Mouse (Mus musculus) CH12.LX (cell line): ENCODE results near the gene Cdh6. TPM values are rescaled to one million over a fixed set of nuclear protein-coding genes. Genes with fewer than 3 reads are reported as not detected.

Experiments used
- DNase-seq: peaks from one replicate; pipeline ENCODE4 v3.0.0-alpha.2; 2013; ENCODE audit errors: extremely low read depth
- H3K27ac ChIP-seq: 2 replicates; pipeline ENCODE4 v1.5.1; 2012; ENCODE audit warnings: low read depth, mild to moderate bottlenecking, control low read depth, moderate library complexity; ENCODE audit not compliant: insufficient read depth
- H3K27me3 ChIP-seq: replicated peaks from 2 replicates; pipeline ENCODE3; 2012; ENCODE audit warnings: inconsistent platforms
- H3K36me3 ChIP-seq, 2 experiments: replicated peaks in 1 of 2; 2 replicates each; pipeline versions ENCODE3 to v1.6.1; 2012; ENCODE audit warnings: inconsistent platforms in 1 of 2, low read length in 1 of 2, mild to moderate bottlenecking in 1 of 2, mixed read lengths in 1 of 2, moderate library complexity in 1 of 2; ENCODE audit not compliant: control insufficient read depth in 1 of 2, insufficient read depth in 1 of 2
- H3K4me1 ChIP-seq, 2 experiments: 2 replicates each; pipeline ENCODE4 v1.6.1; 2012; ENCODE audit warnings: inconsistent platforms in 1 of 2, moderate library complexity in 1 of 2; ENCODE audit not compliant: insufficient read depth in 2 of 2, control insufficient read depth in 1 of 2
- H3K4me2 ChIP-seq: 2 replicates; pipeline ENCODE4 v1.6.1; 2012; ENCODE audit warnings: low read depth, mild to moderate bottlenecking, control low read depth; ENCODE audit not compliant: poor library complexity, insufficient read depth, severe bottlenecking
- H3K4me3 ChIP-seq, 3 experiments: fragments of 150-350 bp in 1 of 3; sonication (generic) in 1 of 3; replicated peaks in 1 of 3; 2 replicates each; pipeline versions ENCODE3 to v1.5.1; 2011 to 2012; ENCODE audit warnings: low read depth in 2 of 3, low read length in 2 of 3, mild to moderate bottlenecking in 2 of 3, moderate library complexity in 2 of 3, control low read depth in 1 of 3, improper control_type of control experiment in 1 of 3, inconsistent platforms in 1 of 3, mixed read lengths in 1 of 3; ENCODE audit not compliant: poor library complexity in 1 of 3
- H3K79me2 ChIP-seq: replicated peaks from 2 replicates; pipeline ENCODE4 v1.6.1; 2012; ENCODE audit warnings: mild to moderate bottlenecking, moderate library complexity; ENCODE audit not compliant: control insufficient read depth, poor library complexity, insufficient read depth, severe bottlenecking; ENCODE audit errors: extremely low read depth
- H3K9ac ChIP-seq: 2 replicates; pipeline ENCODE4 v1.6.1; 2012; ENCODE audit warnings: low read depth, mild to moderate bottlenecking, control low read depth, moderate library complexity; ENCODE audit not compliant: insufficient read depth
- H3K9me3 ChIP-seq: replicated peaks from 2 replicates; pipeline ENCODE3; 2012; ENCODE audit warnings: low read length, inconsistent platforms, mixed read lengths
- CHD1 ChIP-seq: IDR thresholded peaks from 2 replicates; pipeline ENCODE4 v1.6.1; 2012; ENCODE audit warnings: low read depth, low read length, improper control_type of control experiment, inconsistent platforms
- JUND ChIP-seq: conservative IDR thresholded peaks from 2 replicates; pipeline ENCODE4 v1.6.1; 2011; ENCODE audit warnings: low read depth, low read length, improper control_type of control experiment
- MAFK ChIP-seq: IDR thresholded peaks from 2 replicates; pipeline ENCODE4 v1.6.1; 2011; ENCODE audit warnings: low read length, improper control_type of control experiment; ENCODE audit not compliant: insufficient replicate concordance
- MAX ChIP-seq: IDR thresholded peaks from 2 replicates; pipeline ENCODE4 v1.6.1; 2011; ENCODE audit warnings: low read length, improper control_type of control experiment
- MEF2A ChIP-seq: IDR thresholded peaks from 2 replicates; pipeline ENCODE4 v1.6.1; 2014; ENCODE audit warnings: low read depth, mild to moderate bottlenecking, inconsistent platforms, low read length, improper control_type of control experiment, borderline replicate concordance
- MYC ChIP-seq: IDR thresholded peaks from 2 replicates; pipeline ENCODE4 v1.6.1; 2011; ENCODE audit warnings: low read depth, mild to moderate bottlenecking, improper control_type of control experiment, low read length
- NRF1 ChIP-seq: IDR thresholded peaks from 2 replicates; pipeline ENCODE4 v1.6.1; 2014; ENCODE audit warnings: low read depth, mild to moderate bottlenecking, inconsistent platforms, low read length, improper control_type of control experiment, moderate library complexity
- PAX5 ChIP-seq: IDR thresholded peaks from 2 replicates; pipeline ENCODE4 v1.6.1; 2012; ENCODE audit warnings: low read length, inconsistent platforms, mixed read lengths
- RAD21 ChIP-seq: IDR thresholded peaks from 2 replicates; pipeline ENCODE4 v1.6.1; 2011; ENCODE audit warnings: low read depth, mild to moderate bottlenecking, low read length, improper control_type of control experiment, moderate library complexity
- RCOR1 ChIP-seq: conservative IDR thresholded peaks from 2 replicates; pipeline ENCODE4 v1.6.1; 2012; ENCODE audit warnings: low read depth, mild to moderate bottlenecking, inconsistent platforms, low read length, improper control_type of control experiment
- SIN3A ChIP-seq: IDR thresholded peaks from 2 replicates; pipeline ENCODE4 v1.6.1; 2012; ENCODE audit warnings: low read length, improper control_type of control experiment, inconsistent platforms
- ZNF384 ChIP-seq: IDR thresholded peaks from 2 replicates; pipeline ENCODE4 v1.6.1; 2012; ENCODE audit warnings: low read depth, low read length, improper control_type of control experiment, inconsistent platforms
- dilution Hi-C: fragments of 300-500 bp; cut with MboI; formaldehyde crosslinking; loops from 2 replicates; pipeline ENCODE4 v1.14.3; 2020; ENCODE audit warnings: low sequenced_read_pairs; ENCODE audit not compliant: extremely low pct_unique_long_range_greater_than_20kb, extremely low pct_ligation_motif_present
- in situ Hi-C: fragments of 300-500 bp; cut with MboI; formaldehyde crosslinking; loops from 3 replicates; pipeline ENCODE4 v1.14.3; 2019; ENCODE audit warnings: low sequenced_read_pairs, low pct_ligation_motif_present, low pct_unique_long_range_greater_than_20kb, mixed read lengths
- polyA plus RNA-seq: library from polyadenylated mRNA; unstranded; fragments of >175 nt; gene quantifications from 2 replicates; pipeline ENCODE4 v1.2.1, GENCODE M21; 2012; ENCODE audit warnings: low read depth; ENCODE audit not compliant: insufficient read length
- total RNA-seq, 2 experiments: library from RNA; depleted of rRNA; stranded (reverse); fragments of 300-350 nt in 1 of 2; fragments of >200 nt in 1 of 2; gene quantifications; 2 replicates each; pipeline ENCODE4 v1.2.3; 2012 to 2014

The Cdh6 gene
- total and polyA plus RNA-seq, 3 experiments, result under 0.01 to 0.13 TPM; not detected in 1

DNA sequence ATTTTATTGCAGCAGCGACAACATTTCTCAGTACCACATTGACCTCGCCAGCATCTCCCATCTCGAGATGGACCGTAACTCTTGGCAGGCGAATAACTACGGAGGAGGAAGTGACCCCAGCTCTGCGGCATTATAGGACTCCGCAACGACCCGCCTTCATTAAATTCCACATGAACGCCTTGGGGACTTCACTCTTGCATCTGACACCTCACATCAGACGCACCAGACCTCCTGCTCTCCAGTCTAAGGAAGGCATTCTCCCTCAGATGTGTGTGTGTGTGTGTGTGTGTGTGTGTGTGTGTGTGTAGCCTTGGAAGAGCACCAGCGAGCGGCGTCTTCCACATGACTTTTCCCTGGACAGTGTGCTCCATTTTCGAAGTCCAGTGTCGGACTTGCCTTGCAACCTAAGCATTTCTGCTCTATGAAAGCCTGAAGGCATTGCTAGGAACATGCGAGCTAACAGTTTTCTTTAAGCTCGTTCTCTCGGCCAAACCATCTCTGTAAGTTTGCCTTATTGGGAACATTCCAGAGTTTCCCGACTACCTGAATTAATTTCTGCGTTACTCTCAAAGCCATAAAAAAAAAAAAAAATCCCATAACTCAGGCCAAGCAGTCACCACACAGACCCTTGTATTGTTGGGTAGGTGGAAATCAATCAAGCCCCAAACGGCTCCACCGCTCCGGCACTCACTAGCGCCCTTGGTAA, 957 bp downstream of the Cdh6 start:
- Histone ChIP-seq H3K9ac (no peak overlapping the region), H3K36me3 (no peaks in the 10 kb centered on the region), H3K79me2 (no peaks in the 10 kb centered on the region), H3K27me3 (no peaks in the 10 kb centered on the region), H3K4me3 (no peak overlapping the region), H3K4me1 (peaks cover 8 to 16% of the 10 kb centered on the region in 2 experiments; a peak in 3 of 4 replicates), H3K9me3 (no peaks in the 10 kb centered on the region), H3K27ac (no peak overlapping the region), H3K4me2 (peak overlapping the region; percentile 97; the same call in 1 of the 2 replicates)
- no peak for TF ChIP-seq SIN3A
- TF ChIP-seq MYC, result no peak
- no peak for TF ChIP-seq MEF2A
- TF ChIP-seq NRF1, result no peak
- no peak for TF ChIP-seq JUND
- TF ChIP-seq CHD1, result no peak
- no peak for TF ChIP-seq RAD21
- TF ChIP-seq RCOR1, result no peak
- no peak for TF ChIP-seq MAX
- no peak for TF ChIP-seq MAFK
- dilution Hi-C loops, result no loop called here
- in situ Hi-C loops, result no loop called here
- DNase-seq, result no peak

GRCm38 (mm10) chr15:13171486-13172364, 1.8 kb downstream of the Cdh6 start:
- H3K4me3 ChIP-seq, result no peak overlapping the region
- H3K36me3 ChIP-seq, result no peaks in the 10 kb centered on the region

More at GRCm38 (mm10) chr15:13171486-13172364, 1.8 kb downstream of the Cdh6 start:
- Histone ChIP-seq H3K79me2 (no peaks in the 10 kb centered on the region), H3K9me3 (no peaks in the 10 kb centered on the region), H3K27me3 (no peaks in the 10 kb centered on the region), H3K9ac (0 out of 2 replicates have a peak overlapping the region, but pooled peaks have one; percentile 32), H3K4me2 (peak overlapping the region; percentile 97), H3K4me1 (peaks cover 8 to 18% of the 10 kb centered on the region in 2 experiments; a peak in 3 of 4 replicates), H3K27ac (no peak overlapping the region)
- in situ Hi-C loops, result no loop called here
- dilution Hi-C loops, result no loop called here
- no peak for DNase-seq
- TF ChIP-seq PAX5, result no peak
- TF ChIP-seq ZNF384, result peak; percentile 69
